Mouse (Mus musculus) cerebellum, adult 2 months (tissue): ENCODE data around the gene Gpr33.

Experiments
- CTCF ChIP-seq: fragments of 200-500 bp; IDR thresholded peaks from 2 replicates; pipeline ENCODE4 v1.5.1; 2011; ENCODE audit warnings: low read depth, mild to moderate bottlenecking, control low read depth, low read length, moderate library complexity, borderline replicate concordance; ENCODE audit not compliant: insufficient read depth
- POLR2A ChIP-seq: fragments of 200-500 bp; IDR thresholded peaks from 2 replicates; pipeline ENCODE4 v1.6.1; 2011; ENCODE audit warnings: low read length, control low read depth, borderline replicate concordance; ENCODE audit not compliant: insufficient read depth

GRCm38 (mm10) chr12:52027963-52028362 lies at the start of gene Gpr33:
- no peak for TF ChIP-seq POLR2A
- no peak for TF ChIP-seq CTCF
